Mouse (Mus musculus): Measurements from ENCODE around the gene Gpr152. TPM values are rescaled to one million over a fixed set of nuclear protein-coding genes. Genes with fewer than 3 reads are reported as not detected.
"Not testable (repeated sequence)": the region's sequence is repeated elsewhere in the genome, so short reads cannot be mapped to it uniquely, and the experiment has no call there.

Gene Gpr152
- polyA plus RNA-seq, 1 experiment from 2014 or later = not detected

DNA sequence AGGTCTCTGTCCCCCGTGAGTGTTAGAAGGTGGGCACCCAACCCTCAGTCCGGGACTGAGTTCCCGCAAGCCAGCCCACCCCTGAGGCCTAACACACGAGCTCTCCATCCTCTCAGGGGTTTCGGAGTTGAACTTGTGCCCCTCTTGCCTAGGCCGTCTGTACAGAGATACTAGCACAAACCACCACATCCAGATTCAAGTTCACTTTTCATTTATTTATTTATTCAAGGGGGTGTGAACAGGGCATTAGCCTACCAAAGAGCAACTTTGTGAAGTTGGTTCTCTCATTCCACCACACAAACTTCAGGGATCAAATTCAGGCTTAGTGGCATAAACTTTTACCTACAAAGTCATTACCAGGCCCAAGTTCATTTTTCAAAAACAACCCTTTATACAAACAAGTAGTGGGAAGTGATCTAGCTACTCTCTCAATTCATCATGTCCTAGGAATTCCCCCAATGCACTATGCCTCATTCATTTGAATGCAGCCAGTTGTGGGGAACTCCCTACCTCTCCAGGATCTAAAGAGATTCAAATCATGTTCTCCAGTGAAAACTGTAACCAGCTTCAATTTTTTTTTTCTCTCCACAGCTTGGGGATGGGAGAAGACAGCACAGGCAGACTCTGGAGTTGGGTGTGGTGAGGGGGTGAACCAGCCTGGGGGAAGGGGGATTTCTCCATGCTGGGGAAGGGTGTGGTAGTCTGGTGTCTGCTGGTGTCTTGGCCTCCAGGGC lies 4.2 kb upstream of the Gpr152 start:
- peaks cover 35% of the 10 kb centered on the region for H3K4me1 ChIP-seq
- H3K27ac ChIP-seq; H3K9ac ChIP-seq; ATAC-seq; H3K9me3 ChIP-seq (replicated peaks); H3K4me3 ChIP-seq: not testable (repeated sequence)
- peak overlapping the region; percentile 47 for H3K4me2 ChIP-seq
- WGBS (ENCODE audit: insufficient replicate concordance) = 72% methylated on average over 6 of the region's 6 CpGs
- peaks cover 23% of the 10 kb centered on the region for H3K27me3 ChIP-seq (replicated peaks)
- H3K36me3 ChIP-seq = peaks cover 29% of the 10 kb centered on the region

DNA sequence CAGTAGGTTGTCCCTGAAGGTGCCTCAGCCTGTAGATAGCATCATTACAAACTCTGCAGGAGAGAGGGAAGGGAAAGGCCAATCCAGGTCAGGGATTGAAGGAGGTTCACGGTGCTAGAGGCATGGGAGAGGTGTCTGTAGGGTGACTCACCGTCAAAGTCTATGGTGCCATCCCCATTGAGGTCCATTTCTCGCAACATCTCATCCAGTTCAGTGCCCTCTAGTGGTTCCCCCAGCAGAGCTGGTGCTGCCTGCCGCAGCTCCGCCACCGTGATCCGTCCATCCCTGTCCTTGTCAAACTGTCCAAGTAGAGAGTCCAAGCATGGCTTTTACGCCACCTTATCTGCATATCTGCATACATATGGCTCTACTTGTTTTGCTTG lies 3.6 kb upstream of the Gpr152 start:
- Histone ChIP-seq H3K4me1 (peaks cover 29% of the 10 kb centered on the region), H3K36me3 (peaks cover 26% of the 10 kb centered on the region), H3K4me2 (peak overlapping the region; percentile 47), H3K4me3 (peak overlapping the region; percentile 26; the same call in 1 of the 2 replicates), H3K27me3 (replicated peaks) (peaks cover 28% of the 10 kb centered on the region)
- not testable (repeated sequence) for H3K9ac ChIP-seq; H3K9me3 ChIP-seq (replicated peaks); H3K27ac ChIP-seq
- 18% methylated on average over 8 of the region's 8 CpGs for WGBS (ENCODE audit: insufficient replicate concordance)
- ATAC-seq = peak; percentile 50

DNA sequence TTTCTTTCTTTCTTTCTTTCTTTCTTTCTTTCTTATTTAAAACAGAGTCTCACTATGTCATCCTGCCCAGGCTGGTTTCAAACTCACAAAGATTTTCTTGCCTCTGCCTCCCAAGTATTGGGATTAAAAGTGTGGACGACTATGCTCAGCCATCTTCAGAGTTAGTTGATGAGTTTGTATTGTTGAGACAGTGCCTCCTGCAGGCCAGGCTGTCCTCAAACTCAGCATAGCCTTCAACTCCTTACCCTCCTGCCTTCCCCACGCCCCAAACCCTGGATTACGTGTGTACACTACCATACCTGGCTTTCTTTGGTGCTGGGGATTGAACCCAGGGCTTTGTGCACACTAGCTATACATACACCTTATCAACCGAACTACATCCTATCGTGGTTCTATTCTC lies 3.1 kb upstream of the Gpr152 start:
- 59% methylated on average over 5 of the region's 5 CpGs for WGBS (ENCODE audit: insufficient replicate concordance)
- peaks cover 31% of the 10 kb centered on the region for H3K27me3 ChIP-seq (replicated peaks)
- H3K27ac ChIP-seq = no peak overlapping the region
- peaks cover 21% of the 10 kb centered on the region for H3K36me3 ChIP-seq
- H3K9me3 ChIP-seq (replicated peaks) = no peaks in the 10 kb centered on the region
- peak; percentile 48; the same call in 1 of the 2 replicates for ATAC-seq
- peaks cover 24% of the 10 kb centered on the region for H3K4me1 ChIP-seq
- H3K4me2 ChIP-seq = peak overlapping the region; percentile 47
- H3K4me3 ChIP-seq = no peak overlapping the region
- H3K9ac ChIP-seq = no peak overlapping the region

- Histone ChIP-seq H3K4me1 (peaks cover 15% of the 10 kb centered on the region), H3K27me3 (replicated peaks) (peaks cover 35% of the 10 kb centered on the region), H3K36me3 (peaks cover 7% of the 10 kb centered on the region), H3K4me3 (no peak overlapping the region), H3K4me2 (no peak overlapping the region), H3K27ac (no peak overlapping the region), H3K9me3 (replicated peaks) (no peaks in the 10 kb centered on the region), H3K9ac (no peak overlapping the region)
- ATAC-seq = no peak
- WGBS (ENCODE audit: insufficient replicate concordance) = 82% methylated on average over 5 of the region's 5 CpGs
Observed at GRCm38 (mm10) chr19:4137913-4138312, 1.7 kb upstream of the Gpr152 start.

- Histone ChIP-seq H3K27ac (no peak overlapping the region), H3K9ac (no peak overlapping the region), H3K4me2 (no peak overlapping the region), H3K4me3 (no peak overlapping the region), H3K9me3 (replicated peaks) (no peaks in the 10 kb centered on the region), H3K27me3 (replicated peaks) (peaks cover 45% of the 10 kb centered on the region), H3K36me3 (no peaks in the 10 kb centered on the region), H3K4me1 (peaks cover 13% of the 10 kb centered on the region)
- 55% methylated on average over 6 of the region's 6 CpGs for WGBS (ENCODE audit: insufficient replicate concordance)
- ATAC-seq = no peak
Observed at GRCm38 (mm10) chr19:4140147-4140546, 560 bp downstream of the Gpr152 start.

GRCm38 (mm10) chr19:4142416-4143173 lies 3.0 kb downstream of the Gpr152 start:
- H3K4me3 ChIP-seq = no peak overlapping the region
- ATAC-seq = no peak
- peaks cover 37% of the 10 kb centered on the region for H3K27me3 ChIP-seq (replicated peaks)
- peaks cover 1% of the 10 kb centered on the region for H3K4me1 ChIP-seq
- H3K27ac ChIP-seq = no peak overlapping the region
- no peaks in the 10 kb centered on the region for H3K36me3 ChIP-seq
- no peaks in the 10 kb centered on the region for H3K9me3 ChIP-seq (replicated peaks)
- WGBS (ENCODE audit: insufficient replicate concordance) = 79% methylated on average over 18 of the region's 18 CpGs
- no peak overlapping the region for H3K4me2 ChIP-seq
- H3K9ac ChIP-seq = no peak overlapping the region

GRCm38 (mm10) chr19:4143759-4144268 lies 4.2 kb downstream of the Gpr152 start, which contains the start of gene Cabp4:
Gene Cabp4, minus strand, starts transcription at chr19:4144033.
- H3K4me2 ChIP-seq = no peak within 1 kb of the TSS
- H3K27me3 ChIP-seq (replicated peaks) = peaks cover 34% of the 10 kb centered on the region
- no peak within 1 kb of the TSS for H3K4me3 ChIP-seq
- H3K36me3 ChIP-seq = no peaks in the 10 kb centered on the region
- H3K27ac ChIP-seq = no peak within 1 kb of the TSS
- H3K4me1 ChIP-seq = peaks cover 11% of the 10 kb centered on the region
- WGBS (ENCODE audit: insufficient replicate concordance) = 64% methylated on average over 7 of the region's 7 CpGs
- H3K9ac ChIP-seq = no peak within 1 kb of the TSS
- H3K9me3 ChIP-seq (replicated peaks) = no peaks in the 10 kb centered on the region
- no peak for ATAC-seq

- H3K9ac ChIP-seq = no peak overlapping the region
- no peak for ATAC-seq
- H3K27ac ChIP-seq = no peak overlapping the region
- WGBS (ENCODE audit: insufficient replicate concordance) = 66% methylated on average over 16 of the region's 16 CpGs
- no peak overlapping the region for H3K4me2 ChIP-seq
- no peak overlapping the region for H3K4me3 ChIP-seq
- peaks cover 28% of the 10 kb centered on the region for H3K27me3 ChIP-seq (replicated peaks)
- H3K9me3 ChIP-seq (replicated peaks) = no peaks in the 10 kb centered on the region
- H3K4me1 ChIP-seq = peaks cover 21% of the 10 kb centered on the region
- H3K36me3 ChIP-seq = peaks cover 1% of the 10 kb centered on the region; the same call in 1 of the 2 replicates
Observed at GRCm38 (mm10) chr19:4144550-4145498, 5.2 kb downstream of the Gpr152 start.

- H3K27me3 ChIP-seq (replicated peaks) = peaks cover 17% of the 10 kb centered on the region; the same call in 1 of the 2 replicates
- no peaks in the 10 kb centered on the region for H3K9me3 ChIP-seq (replicated peaks)
- 75% methylated on average over 5 of the region's 5 CpGs for WGBS (ENCODE audit: insufficient replicate concordance)
- peaks cover 25% of the 10 kb centered on the region for H3K4me1 ChIP-seq
- H3K9ac ChIP-seq = no peak overlapping the region
- peaks cover 12% of the 10 kb centered on the region for H3K36me3 ChIP-seq
- no peak overlapping the region for H3K4me2 ChIP-seq
- H3K27ac ChIP-seq = no peak overlapping the region
- ATAC-seq = no peak
- no peak overlapping the region for H3K4me3 ChIP-seq
Observed at GRCm38 (mm10) chr19:4145936-4146335, 6.3 kb downstream of the Gpr152 start.

- Histone ChIP-seq H3K36me3 (peaks cover 18% of the 10 kb centered on the region), H3K9ac (no peak overlapping the region), H3K9me3 (replicated peaks) (no peaks in the 10 kb centered on the region), H3K27ac (no peak overlapping the region), H3K4me2 (no peak overlapping the region), H3K4me1 (peaks cover 28% of the 10 kb centered on the region), H3K4me3 (no peak overlapping the region), H3K27me3 (replicated peaks) (peaks cover 14% of the 10 kb centered on the region; the same call in 1 of the 2 replicates)
- WGBS (ENCODE audit: insufficient replicate concordance) = 61% methylated on average over 12 of the region's 12 CpGs
- ATAC-seq = no peak
Observed at GRCm38 (mm10) chr19:4146366-4147021, 6.9 kb downstream of the Gpr152 start.

- Histone ChIP-seq H3K4me1 (peaks cover 32% of the 10 kb centered on the region), H3K27me3 (replicated peaks) (peaks cover 14% of the 10 kb centered on the region; the same call in 1 of the 2 replicates), H3K9me3 (replicated peaks) (no peaks in the 10 kb centered on the region), H3K4me2 (no peak overlapping the region), H3K4me3 (no peak overlapping the region), H3K9ac (no peak overlapping the region), H3K27ac (no peak overlapping the region), H3K36me3 (peaks cover 23% of the 10 kb centered on the region)
- 62% methylated on average over 3 of the region's 3 CpGs for WGBS (ENCODE audit: insufficient replicate concordance)
- no peak for ATAC-seq
Observed at GRCm38 (mm10) chr19:4147022-4147405, 7.4 kb downstream of the Gpr152 start.

Data from liver, embryonic 12.5 days (tissue).